Mouse (Mus musculus): ENCODE data around the gene Dexi. TPM values are rescaled to one million over a fixed set of nuclear protein-coding genes. Genes with fewer than 3 reads are reported as not detected.

Gene Dexi
- polyA plus RNA-seq, 1 experiment from 2014 or later: 4.4 TPM

DNA sequence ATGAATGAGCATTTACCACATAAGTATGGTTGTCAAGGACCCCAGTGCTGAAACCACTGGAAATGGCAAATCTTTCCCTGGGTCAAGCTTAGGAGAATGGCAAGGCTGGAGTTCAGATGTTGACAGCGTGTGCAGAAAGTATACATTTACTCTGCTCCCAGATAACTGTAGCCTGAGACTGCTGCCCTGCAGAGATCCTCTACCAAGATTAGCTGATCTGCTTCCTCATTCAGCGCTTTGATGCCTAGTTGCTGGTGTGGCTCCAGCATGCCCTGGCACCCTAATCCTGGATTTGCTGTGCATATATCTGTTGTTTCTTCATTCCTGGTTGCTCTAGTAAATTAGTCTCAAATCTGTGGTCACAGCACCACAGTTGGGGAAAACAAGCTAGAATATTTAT, 11.0 kb upstream of the Dexi start:
- Histone ChIP-seq H3K27ac (no peak overlapping the region), H3K79me2 (ENCODE audit: inconsistent target) (peaks cover 37% of the 10 kb centered on the region; the same call in 1 of the 2 replicates), H3K4me3 (ENCODE audit: inconsistent target) (no peak overlapping the region), H3K36me3 (ENCODE audit: inconsistent target) (no peaks in the 10 kb centered on the region)
- 61% methylated on average over 2 of the region's 2 CpGs for WGBS (ENCODE audit: missing documents)

DNA sequence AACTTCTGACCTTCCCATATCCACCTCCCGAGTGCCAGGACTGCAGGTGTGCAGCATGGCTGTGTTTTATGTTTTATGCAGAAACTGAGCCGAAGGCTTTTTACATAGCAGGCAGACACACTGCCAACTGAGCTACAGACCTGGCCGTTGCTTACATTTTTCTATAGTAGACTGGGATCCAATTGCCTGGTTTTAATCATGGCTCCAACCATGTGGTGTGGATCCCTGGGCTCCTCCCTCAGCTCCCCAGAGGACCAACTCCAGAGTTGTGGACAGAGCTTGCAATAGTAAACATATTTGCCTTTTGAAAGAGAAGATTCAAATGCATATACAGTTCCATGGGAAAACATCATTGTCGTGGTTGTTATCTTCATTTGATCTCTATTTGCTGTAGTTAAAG, 8.7 kb upstream of the Dexi start:
- no peaks in the 10 kb centered on the region for H3K36me3 ChIP-seq (ENCODE audit: inconsistent target)
- peaks cover 59% of the 10 kb centered on the region; the same call in 1 of the 2 replicates for H3K79me2 ChIP-seq (ENCODE audit: inconsistent target)
- no peak overlapping the region for H3K4me3 ChIP-seq (ENCODE audit: inconsistent target)
- no peak overlapping the region for H3K27ac ChIP-seq
- WGBS (ENCODE audit: missing documents): 85% methylated on average over 4 of the region's 4 CpGs

DNA sequence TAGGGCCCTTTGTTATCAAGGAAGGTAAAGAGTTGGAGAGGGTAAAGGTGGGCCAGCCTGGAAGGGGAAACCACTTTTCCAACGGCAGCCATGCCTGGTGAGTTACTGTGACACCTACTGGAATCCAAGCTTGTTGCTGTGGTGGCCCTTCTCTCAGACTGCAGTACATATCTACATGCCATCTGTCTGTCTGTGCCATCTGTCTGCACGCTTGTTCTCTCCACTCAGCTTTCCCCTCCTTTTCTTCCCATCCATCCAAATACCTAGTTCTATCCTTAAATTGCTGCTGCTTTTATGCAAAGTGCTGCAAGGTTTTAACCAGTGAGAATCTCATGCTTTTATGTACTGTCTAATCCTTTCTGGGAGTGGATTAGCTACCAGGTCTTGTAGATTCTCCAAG, 6.7 kb upstream of the Dexi start:
- 90% methylated on average over 2 of the region's 2 CpGs for WGBS (ENCODE audit: missing documents)
- no peaks in the 10 kb centered on the region for H3K36me3 ChIP-seq (ENCODE audit: inconsistent target)
- H3K79me2 ChIP-seq (ENCODE audit: inconsistent target): peaks cover 57% of the 10 kb centered on the region; the same call in 1 of the 2 replicates
- no peak overlapping the region for H3K27ac ChIP-seq
- no peak overlapping the region for H3K4me3 ChIP-seq (ENCODE audit: inconsistent target)

DNA sequence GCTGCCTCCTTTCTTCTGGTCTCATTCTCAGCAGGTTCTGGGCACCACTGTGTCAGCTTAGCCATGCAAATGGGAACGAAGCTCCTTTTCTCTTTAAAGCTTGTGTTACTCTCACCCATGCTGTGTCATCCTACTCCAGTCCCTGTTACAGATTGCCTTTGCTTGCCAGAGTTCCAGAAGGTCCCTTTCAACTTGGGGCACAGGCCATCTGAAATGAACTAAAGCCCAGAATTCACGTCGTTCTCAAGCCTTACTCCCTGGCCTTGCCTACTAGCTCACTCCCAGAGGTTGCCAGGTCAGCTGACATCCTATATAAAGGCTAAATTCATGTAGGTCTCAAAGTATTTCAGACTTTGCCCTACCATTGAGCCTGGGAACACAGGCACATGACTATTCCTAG, 6.1 kb upstream of the Dexi start:
- WGBS (ENCODE audit: missing documents): 90% methylated on average over 3 of the region's 3 CpGs
- H3K79me2 ChIP-seq (ENCODE audit: inconsistent target): peaks cover 50% of the 10 kb centered on the region; the same call in 1 of the 2 replicates
- H3K27ac ChIP-seq: no peak overlapping the region
- H3K36me3 ChIP-seq (ENCODE audit: inconsistent target): no peaks in the 10 kb centered on the region
- H3K4me3 ChIP-seq (ENCODE audit: inconsistent target): no peak overlapping the region

DNA sequence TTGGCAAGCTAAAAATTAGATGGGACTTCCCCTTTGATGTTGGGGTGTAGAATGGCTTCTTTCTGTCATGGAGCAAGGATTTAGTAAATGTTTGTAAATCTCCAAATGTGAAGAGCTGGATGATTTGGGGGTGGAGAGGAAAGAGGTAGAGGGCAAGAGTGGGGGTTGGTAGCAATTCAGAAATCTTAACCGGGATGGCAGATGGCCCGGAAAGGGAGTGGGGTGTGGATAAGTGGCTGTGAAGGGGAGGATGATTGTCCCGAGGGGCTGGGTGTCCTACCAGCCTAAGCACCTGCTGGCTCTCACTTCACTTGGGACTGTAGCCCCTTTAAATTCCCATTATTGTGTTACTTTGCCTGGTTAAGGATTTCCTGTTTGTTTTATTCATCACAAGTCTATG, 4.0 kb upstream of the Dexi start:
- H3K4me3 ChIP-seq (ENCODE audit: inconsistent target): no peak overlapping the region
- 76% methylated on average over 3 of the region's 3 CpGs for WGBS (ENCODE audit: missing documents)
- H3K36me3 ChIP-seq (ENCODE audit: inconsistent target): no peaks in the 10 kb centered on the region
- no peak overlapping the region for H3K27ac ChIP-seq
- H3K79me2 ChIP-seq (ENCODE audit: inconsistent target): peaks cover 42% of the 10 kb centered on the region; the same call in 1 of the 2 replicates

DNA sequence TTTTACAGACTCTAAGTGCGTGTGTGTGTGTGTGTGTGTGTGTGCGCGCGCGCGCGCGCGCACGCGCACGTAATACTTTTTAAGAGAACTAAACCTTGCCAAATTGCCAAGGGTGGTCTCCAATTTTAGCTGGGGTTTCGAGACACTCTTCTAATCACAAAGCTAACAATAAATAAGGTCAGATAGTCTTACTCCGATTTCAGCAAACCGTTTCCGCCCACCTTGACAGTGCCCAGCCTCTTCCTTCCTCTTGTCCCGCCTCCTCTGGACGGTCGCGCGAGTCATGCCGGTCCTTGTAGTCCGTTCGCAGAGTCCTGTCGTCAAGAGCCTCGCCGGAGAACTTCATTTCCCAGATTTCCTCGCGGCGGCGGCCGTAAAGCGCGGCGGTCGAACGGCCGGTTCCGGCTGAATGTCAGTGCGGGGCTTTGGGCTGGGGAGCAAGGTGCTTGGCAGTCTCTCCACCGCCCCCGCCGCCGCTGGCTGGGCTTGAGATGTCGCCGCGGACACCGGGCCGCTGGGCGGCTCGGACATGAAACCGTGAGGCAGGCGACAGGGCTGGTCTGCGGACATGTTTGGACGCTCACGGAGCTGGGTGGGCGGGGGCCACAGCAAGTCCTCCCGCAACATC, 2.3 kb upstream of the Dexi start, which contains the start of gene Clec16a:
TSS of gene Clec16a (plus strand) at position 345 of the 628 bp plus-strand sequence.
- H3K79me2 ChIP-seq (ENCODE audit: inconsistent target): peaks cover 30% of the 10 kb centered on the region; the same call in 1 of the 2 replicates
- under 1% methylated on average over 54 of the region's 58 CpGs for WGBS (ENCODE audit: missing documents)
- H3K36me3 ChIP-seq (ENCODE audit: inconsistent target): no peaks in the 10 kb centered on the region
- 0 out of 2 replicates have a peak within 1 kb of the TSS, but pooled peaks have one; percentile 21 for H3K27ac ChIP-seq
- peak within 1 kb of the TSS; percentile 63 for H3K4me3 ChIP-seq (ENCODE audit: inconsistent target)

DNA sequence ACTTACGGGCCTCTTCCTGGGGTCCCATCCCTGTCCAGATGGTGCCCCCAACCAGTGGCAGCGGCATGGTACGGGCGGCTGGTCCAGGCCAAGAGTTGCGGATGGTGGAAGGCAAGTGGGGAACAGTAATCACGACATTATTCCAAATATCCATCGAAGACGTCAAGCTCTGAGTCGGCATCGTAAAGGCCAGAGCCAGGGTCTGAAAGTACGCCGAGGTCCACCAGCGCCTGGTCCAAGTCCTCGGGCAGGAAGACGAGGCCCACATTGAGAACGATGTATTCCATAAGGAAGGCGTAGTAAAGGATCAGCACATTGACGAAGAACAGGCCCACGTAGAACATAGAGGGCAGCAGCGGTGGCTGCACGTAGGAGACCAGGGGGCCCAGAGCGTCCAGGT, 588 bp downstream of the Dexi start:
- H3K4me3 ChIP-seq (ENCODE audit: inconsistent target): peak overlapping the region; percentile 37
- H3K27ac ChIP-seq: no peak overlapping the region
- 3% methylated on average over 21 of the region's 22 CpGs for WGBS (ENCODE audit: missing documents)
- peaks cover 6% of the 10 kb centered on the region; the same call in 1 of the 2 replicates for H3K79me2 ChIP-seq (ENCODE audit: inconsistent target)
- H3K36me3 ChIP-seq (ENCODE audit: inconsistent target): no peaks in the 10 kb centered on the region

DNA sequence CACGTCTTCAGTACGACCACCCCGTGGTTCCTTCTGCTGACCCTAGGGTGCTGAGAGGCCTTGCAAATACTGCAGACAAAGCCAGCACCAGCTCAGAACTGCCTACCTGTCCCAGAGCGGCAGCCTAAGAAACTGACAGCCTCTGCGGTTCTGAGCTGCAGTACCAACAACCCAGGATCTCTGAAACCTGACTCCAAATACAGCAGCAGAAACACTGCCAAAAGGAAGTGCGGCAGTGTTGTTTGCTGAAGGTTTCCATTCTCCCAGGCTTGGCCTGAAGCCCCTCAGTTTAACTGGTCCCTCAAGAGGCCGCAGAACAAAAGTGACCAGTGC, 1.3 kb downstream of the Dexi start:
- 28% methylated on average over 7 of the region's 7 CpGs for WGBS (ENCODE audit: missing documents)
- peak overlapping the region; percentile 37; the same call in 1 of the 2 replicates for H3K4me3 ChIP-seq (ENCODE audit: inconsistent target)
- H3K79me2 ChIP-seq (ENCODE audit: inconsistent target): no peaks in the 10 kb centered on the region; the same call in 1 of the 2 replicates
- H3K36me3 ChIP-seq (ENCODE audit: inconsistent target): no peaks in the 10 kb centered on the region
- no peak overlapping the region for H3K27ac ChIP-seq

DNA sequence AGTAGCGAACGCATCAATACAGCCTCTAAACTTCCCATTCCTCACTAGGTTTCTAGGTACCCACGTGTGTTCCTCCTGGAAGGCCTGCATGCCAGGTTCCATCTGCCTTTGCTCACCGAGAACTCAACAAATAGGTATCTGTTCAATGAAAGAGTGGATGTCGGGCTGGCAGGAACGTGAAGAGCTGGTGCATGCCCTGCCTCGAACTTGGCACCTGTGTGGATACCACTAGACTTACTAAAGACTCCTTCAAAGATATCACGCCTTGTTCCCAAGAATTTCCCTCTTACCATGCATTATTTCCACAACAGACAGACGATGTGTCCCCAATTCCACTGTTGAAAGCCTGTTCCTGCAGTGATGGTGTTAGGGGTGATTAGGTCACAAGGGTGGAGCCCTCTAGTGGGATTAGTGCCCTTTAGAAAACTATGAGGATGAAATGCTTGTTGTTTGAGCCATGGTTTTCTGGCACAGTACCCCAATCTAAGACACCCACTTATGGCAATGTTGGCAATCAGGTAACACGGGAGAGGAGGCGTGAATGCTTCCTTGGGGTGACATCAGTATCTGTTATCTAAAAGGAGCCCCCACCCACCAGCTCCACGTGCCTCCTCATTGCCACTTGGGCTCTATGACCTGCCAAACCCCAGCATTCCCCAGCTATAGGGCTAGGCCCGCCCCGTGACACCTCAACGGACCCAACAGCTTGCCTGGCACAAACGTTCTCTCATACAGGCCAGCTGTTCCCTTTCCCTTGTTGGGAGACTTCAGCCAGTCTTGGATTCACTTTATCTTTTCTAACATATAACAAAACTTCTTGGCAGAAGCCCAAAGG, 1.9 kb downstream of the Dexi start:
- WGBS (ENCODE audit: missing documents): 70% methylated on average over 16 of the region's 16 CpGs
- H3K4me3 ChIP-seq (ENCODE audit: inconsistent target): no peak overlapping the region
- no peaks in the 10 kb centered on the region for H3K36me3 ChIP-seq (ENCODE audit: inconsistent target)
- H3K79me2 ChIP-seq (ENCODE audit: inconsistent target): no peaks in the 10 kb centered on the region
- H3K27ac ChIP-seq: no peak overlapping the region

DNA sequence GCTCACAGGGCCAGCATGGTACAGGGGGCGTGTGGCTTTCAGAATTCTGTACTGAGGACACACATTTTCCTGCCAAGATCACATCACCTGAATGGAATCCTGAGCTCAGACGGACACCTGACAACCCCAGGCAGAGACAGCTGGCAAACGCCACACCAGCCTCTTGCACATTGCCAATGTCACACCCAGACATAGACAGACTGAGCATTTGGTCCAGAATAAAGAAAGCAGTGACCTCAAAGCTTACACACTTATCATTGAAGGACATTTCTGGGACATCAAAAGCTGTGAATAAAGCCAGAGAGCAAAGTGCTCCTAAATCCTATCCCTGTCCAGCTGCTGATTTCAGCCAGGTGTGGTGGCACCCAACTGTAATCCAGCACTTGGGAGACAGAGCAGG, 5.9 kb downstream of the Dexi start:
- Histone ChIP-seq H3K27ac (no peak overlapping the region), H3K4me3 (ENCODE audit: inconsistent target) (no peak overlapping the region), H3K36me3 (ENCODE audit: inconsistent target) (no peaks in the 10 kb centered on the region), H3K79me2 (ENCODE audit: inconsistent target) (no peaks in the 10 kb centered on the region)
- 90% methylated on average over 3 of the region's 3 CpGs for WGBS (ENCODE audit: missing documents)

DNA sequence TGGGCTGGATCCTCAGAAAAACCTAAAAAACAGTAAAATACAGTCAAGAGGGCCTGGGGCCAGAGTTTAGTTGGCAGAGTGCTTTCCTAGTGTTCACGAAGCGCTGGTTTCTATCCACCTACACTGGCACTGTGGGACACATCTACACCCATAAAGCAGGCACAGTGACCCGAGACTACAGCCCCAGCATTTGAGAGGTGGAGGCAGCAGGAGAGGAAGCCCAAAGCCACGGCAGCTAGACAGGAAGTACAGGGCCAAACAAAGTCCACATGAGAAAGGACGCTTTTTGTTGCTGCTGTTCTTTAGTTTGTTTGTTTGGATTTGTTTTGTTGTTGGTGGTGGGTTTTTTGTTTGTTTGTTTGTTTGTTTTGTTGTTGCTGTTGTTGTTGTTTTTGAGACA, 6.5 kb downstream of the Dexi start:
- H3K27ac ChIP-seq: no peak overlapping the region
- no peaks in the 10 kb centered on the region for H3K36me3 ChIP-seq (ENCODE audit: inconsistent target)
- H3K79me2 ChIP-seq (ENCODE audit: inconsistent target): no peaks in the 10 kb centered on the region
- H3K4me3 ChIP-seq (ENCODE audit: inconsistent target): no peak overlapping the region
- WGBS (ENCODE audit: missing documents): 54% methylated on average over 5 of the region's 5 CpGs

DNA sequence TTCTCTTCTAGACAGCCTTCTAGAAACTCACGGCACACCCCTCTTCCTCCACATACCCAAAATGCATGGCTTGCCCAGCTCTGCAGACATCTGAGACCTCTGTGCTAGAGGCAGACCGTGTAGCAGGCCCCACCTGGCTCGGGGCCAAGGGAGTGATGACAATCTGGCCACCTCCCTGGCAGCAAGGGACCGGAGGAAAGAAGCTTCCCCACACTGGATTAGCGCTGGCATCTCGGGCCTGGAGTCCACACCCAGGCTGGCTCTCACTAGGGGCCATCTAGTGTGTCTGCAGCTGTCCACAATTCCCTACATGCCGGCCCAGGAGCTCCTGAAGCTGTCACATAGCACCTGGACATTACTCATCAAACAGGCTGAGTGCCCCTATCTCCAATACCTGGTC, 8.3 kb downstream of the Dexi start:
- 92% methylated on average over 7 of the region's 7 CpGs for WGBS (ENCODE audit: missing documents)
- Histone ChIP-seq H3K27ac (no peak overlapping the region), H3K79me2 (ENCODE audit: inconsistent target) (no peaks in the 10 kb centered on the region), H3K4me3 (ENCODE audit: inconsistent target) (no peak overlapping the region), H3K36me3 (ENCODE audit: inconsistent target) (no peaks in the 10 kb centered on the region)

DNA sequence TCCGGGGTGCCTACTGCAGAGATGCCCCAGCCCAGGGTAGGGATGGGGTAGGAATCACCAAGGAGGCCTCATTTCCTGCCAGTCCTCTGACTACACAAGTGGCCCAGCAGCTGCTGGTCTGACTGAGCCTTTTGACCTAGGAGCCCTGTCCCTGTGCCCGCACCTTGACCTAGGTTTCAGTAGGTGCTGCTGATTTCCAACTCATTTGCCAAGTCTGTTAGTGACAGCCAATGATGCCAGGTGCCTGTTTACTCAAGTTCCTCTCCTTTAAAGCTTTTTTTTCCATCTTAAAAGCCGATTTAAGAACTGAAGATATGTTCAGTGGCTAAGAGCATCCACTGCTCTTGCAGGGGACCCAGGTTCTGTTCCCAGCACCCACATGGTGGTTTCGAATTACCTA, 9.1 kb downstream of the Dexi start:
- H3K4me3 ChIP-seq (ENCODE audit: inconsistent target): no peak overlapping the region
- no peaks in the 10 kb centered on the region for H3K79me2 ChIP-seq (ENCODE audit: inconsistent target)
- no peaks in the 10 kb centered on the region for H3K36me3 ChIP-seq (ENCODE audit: inconsistent target)
- H3K27ac ChIP-seq: no peak overlapping the region
- 91% methylated on average over 3 of the region's 4 CpGs for WGBS (ENCODE audit: missing documents)

DNA sequence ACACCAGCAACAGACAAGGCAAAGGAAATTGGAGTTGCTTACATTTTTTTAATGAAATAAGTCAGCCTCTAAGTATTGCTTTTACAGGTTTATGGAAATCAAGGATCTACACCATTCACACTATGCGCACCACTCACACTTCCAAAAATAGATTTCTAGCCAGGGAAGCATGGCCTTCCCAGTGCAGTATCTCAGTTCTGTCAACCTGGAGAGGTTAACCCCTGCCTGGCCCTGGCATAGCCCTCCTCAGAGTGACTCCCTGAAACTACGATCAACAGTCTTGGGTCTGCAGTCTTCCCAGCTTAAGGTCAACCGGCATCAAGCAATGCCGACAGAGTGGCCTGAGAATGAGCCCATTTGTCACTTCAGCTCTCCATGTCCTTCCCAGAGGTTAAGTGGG, 12.7 kb downstream of the Dexi start:
- no peak overlapping the region for H3K4me3 ChIP-seq (ENCODE audit: inconsistent target)
- H3K36me3 ChIP-seq (ENCODE audit: inconsistent target): no peaks in the 10 kb centered on the region
- WGBS (ENCODE audit: missing documents): 99% methylated on average over 4 of the region's 4 CpGs
- no peaks in the 10 kb centered on the region for H3K79me2 ChIP-seq (ENCODE audit: inconsistent target)
- no peak overlapping the region for H3K27ac ChIP-seq

DNA sequence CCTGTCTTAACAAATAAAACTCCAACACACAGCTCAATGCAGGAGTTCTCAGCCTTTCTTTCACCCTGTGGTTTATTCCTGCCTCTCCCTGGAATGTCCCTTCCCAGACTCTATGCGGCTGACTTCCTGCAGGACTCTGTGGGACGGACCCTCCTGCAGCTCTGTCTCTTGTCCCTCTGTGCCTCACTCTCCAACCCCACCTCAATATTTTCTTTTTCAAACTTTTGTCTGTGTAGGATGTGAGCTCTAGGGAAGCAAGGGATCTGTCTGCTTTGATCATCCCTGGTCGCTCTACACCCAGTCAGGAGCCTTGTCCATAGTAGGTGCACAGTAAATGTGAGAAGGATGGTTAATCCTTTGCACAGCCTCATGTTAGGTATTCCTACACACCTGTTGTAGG, 14.5 kb downstream of the Dexi start:
- H3K27ac ChIP-seq: no peak overlapping the region
- H3K36me3 ChIP-seq (ENCODE audit: inconsistent target): no peaks in the 10 kb centered on the region
- 100% methylated on average over 3 of the region's 3 CpGs for WGBS (ENCODE audit: missing documents)
- no peaks in the 10 kb centered on the region for H3K79me2 ChIP-seq (ENCODE audit: inconsistent target)
- H3K4me3 ChIP-seq (ENCODE audit: inconsistent target): no peak overlapping the region

Measured in macrophage (primary cell).